Mouse (Mus musculus): ENCODE data around the gene Zfp85. TPM values are rescaled to one million over a fixed set of nuclear protein-coding genes. Genes with fewer than 3 reads are reported as not detected.

The Zfp85 gene
- 14.7 TPM for polyA plus RNA-seq (2015; fragmentation: Illumina TruSeq; extraction: RNeasy Lipid Tissue Mini Kit (QIAGEN cat#74804); ENCODE audit: insufficient read depth, low replicate concordance)

DNA sequence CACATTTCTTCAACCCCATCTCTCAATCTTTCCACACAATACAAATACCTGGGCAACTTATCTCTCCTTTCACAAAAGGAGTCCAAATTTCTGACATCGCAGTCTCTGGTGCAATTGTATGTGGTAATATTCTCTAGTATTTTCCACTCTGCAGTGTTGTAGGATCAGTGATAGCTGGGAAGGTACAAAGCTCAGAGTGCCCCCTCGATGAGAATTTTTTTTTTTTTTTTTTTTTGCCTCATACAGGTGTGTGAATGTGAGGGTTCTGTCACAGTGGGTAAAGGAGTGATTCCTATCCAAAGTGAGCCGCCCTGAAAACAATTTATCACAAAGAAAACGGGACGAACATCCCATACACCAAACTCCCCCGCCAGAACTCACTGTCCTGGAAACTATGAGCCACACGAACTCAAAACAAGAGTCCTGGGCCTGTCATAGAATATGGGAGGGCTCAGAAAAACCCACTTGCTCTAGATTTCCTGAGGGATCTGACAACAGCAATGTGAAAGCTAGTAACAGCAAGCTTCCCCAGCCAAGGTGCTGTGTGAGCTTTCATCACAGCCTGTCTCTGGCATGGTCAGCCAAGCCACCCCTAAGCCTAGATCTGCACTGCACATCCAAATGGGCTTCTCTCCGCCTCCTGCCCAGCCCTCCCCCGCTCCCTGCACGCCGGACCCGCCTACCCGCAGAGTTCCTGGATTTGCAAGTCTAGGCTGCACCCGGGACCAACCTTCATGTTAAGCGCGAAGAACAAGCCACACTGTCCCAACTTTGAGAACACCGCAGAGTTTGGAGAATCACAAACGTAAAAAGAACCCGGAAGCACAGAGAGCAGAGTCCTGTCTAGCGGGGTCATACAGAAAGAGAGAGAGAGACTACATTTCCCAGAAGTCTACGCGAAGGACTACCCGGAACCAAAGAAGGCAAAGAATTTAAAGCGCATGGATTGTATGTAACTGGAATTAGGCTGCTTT lies at the start of gene Zfp85:
TSS of gene Zfp85 (minus strand) at position 896 of the 974 bp plus-strand sequence.

DNA sequence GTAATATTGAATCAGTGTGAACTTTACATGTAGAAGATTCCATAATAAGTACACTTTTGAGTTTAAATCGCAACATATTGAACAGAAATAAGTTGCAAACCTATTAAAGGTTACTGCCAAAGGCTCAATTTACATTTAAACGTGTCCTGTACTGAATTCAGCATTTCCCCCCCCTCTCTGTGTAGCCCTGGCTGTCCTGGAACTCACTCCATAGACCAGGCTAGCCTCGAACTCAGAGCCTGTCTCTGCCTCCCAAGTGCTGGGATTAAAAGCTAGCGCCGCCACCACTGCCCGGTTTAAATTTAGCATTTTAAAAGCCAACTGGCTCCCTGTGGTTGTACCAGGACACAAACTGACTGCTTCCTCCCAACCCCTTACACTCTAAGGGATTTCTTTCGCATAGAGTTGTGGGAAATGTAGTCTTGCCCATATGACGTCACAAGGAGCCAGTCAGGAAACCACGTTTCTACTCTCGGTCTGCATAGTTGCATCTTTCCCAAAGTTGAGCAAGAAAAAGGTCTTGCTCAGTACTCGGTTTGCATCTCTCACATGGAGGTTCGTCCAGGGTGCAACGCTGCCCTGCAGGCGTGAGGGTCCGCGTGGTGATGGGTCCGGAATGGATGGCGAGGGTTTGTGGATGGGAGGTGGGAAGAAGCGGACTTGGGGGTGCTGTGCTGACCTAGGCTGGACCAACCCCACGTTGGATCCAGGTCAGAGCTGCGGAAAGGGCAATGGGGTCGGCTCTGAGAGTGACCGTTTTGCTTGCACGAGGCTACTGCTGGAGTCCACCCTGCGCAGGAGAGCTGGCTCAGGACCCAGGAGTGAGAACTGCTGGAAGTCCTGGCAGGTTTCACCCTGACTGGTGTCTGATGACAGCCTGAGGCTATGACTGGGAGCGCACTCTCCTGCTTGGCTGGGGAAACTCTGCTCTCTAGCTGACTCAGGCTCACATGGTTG lies 24.5 kb upstream of the Zfp85 start, which contains the start of gene Zfp493:
TSS of gene Zfp493 (plus strand) at position 429 of the 957 bp plus-strand sequence.

DNA sequence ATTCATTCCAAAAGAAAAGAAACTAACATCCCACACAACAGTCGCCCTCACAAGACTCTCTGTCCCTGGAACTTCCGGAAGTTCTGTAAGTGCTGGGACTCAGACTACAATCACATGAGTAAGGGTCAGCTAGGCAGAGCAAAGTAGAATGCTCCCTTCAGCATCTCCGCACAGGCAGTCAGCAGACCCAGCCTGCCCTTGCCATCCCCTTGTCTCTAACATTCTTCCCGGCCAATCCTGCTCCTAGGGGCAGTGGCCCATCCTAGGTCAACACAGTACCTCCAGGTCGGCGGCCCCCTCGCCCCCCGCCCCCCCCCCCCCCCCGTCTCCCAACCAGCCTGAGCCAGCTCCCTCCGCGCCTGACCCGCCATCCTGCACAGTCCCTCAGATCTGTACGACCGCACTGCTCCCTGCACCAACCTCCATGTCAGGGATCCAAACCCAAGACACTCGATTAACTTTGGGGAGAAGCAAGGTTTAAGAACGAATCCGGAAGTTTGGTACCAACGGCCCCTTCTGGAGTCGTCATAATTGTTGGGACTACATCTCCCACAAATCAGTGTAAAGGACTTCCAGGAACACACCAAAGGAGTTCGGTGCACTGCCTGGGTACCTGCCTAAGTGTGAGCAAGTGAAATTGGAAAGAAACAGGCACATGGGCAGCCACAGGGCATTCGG lies 26.2 kb downstream of the Zfp85 start, which contains the start of gene Zfp65:
TSS of gene Zfp65 (minus strand) at position 533 of the 678 bp plus-strand sequence.

Other genes with a start within 250 kb of the Zfp85 start
- 0.33 TPM for gene Gm26965, start 229.1 kb downstream of the Zfp85 start, polyA plus RNA-seq (2015; fragmentation: Illumina TruSeq; extraction: RNeasy Lipid Tissue Mini Kit (QIAGEN cat#74804); ENCODE audit: insufficient read depth, low replicate concordance)
- gene Zfp87, start 229.1 kb downstream of the Zfp85 start, polyA plus RNA-seq (2015; fragmentation: Illumina TruSeq; extraction: RNeasy Lipid Tissue Mini Kit (QIAGEN cat#74804); ENCODE audit: insufficient read depth, low replicate concordance), result 32.9 TPM
- 17.4 TPM for gene Zfp748, start 201.4 kb downstream of the Zfp85 start, polyA plus RNA-seq (2015; fragmentation: Illumina TruSeq; extraction: RNeasy Lipid Tissue Mini Kit (QIAGEN cat#74804); ENCODE audit: insufficient read depth, low replicate concordance)
- 21.6 TPM for gene Zfp729b, start 145.5 kb downstream of the Zfp85 start, polyA plus RNA-seq (2015; fragmentation: Illumina TruSeq; extraction: RNeasy Lipid Tissue Mini Kit (QIAGEN cat#74804); ENCODE audit: insufficient read depth, low replicate concordance)
- not detected for gene Gm49345, start 117.5 kb downstream of the Zfp85 start, polyA plus RNA-seq (2015; fragmentation: Illumina TruSeq; extraction: RNeasy Lipid Tissue Mini Kit (QIAGEN cat#74804); ENCODE audit: insufficient read depth, low replicate concordance)
- 19.4 TPM for gene Zfp729a, start 117.4 kb downstream of the Zfp85 start, polyA plus RNA-seq (2015; fragmentation: Illumina TruSeq; extraction: RNeasy Lipid Tissue Mini Kit (QIAGEN cat#74804); ENCODE audit: insufficient read depth, low replicate concordance)
- gene Zfp738, start 68.2 kb downstream of the Zfp85 start, polyA plus RNA-seq (2015; fragmentation: Illumina TruSeq; extraction: RNeasy Lipid Tissue Mini Kit (QIAGEN cat#74804); ENCODE audit: insufficient read depth, low replicate concordance), result 21.3 TPM
- gene Zfp65, start 26.1 kb downstream of the Zfp85 start, polyA plus RNA-seq (2015; fragmentation: Illumina TruSeq; extraction: RNeasy Lipid Tissue Mini Kit (QIAGEN cat#74804); ENCODE audit: insufficient read depth, low replicate concordance), result 22.6 TPM
- 5.3 TPM for gene Zfp493, start 24.5 kb upstream of the Zfp85 start, polyA plus RNA-seq (2015; fragmentation: Illumina TruSeq; extraction: RNeasy Lipid Tissue Mini Kit (QIAGEN cat#74804); ENCODE audit: insufficient read depth, low replicate concordance)
- gene Zfp273, start 58.5 kb upstream of the Zfp85 start, polyA plus RNA-seq (2015; fragmentation: Illumina TruSeq; extraction: RNeasy Lipid Tissue Mini Kit (QIAGEN cat#74804); ENCODE audit: insufficient read depth, low replicate concordance), result 13.7 TPM
- 5.2 TPM for gene Gm10037, start 75.9 kb upstream of the Zfp85 start, polyA plus RNA-seq (2015; fragmentation: Illumina TruSeq; extraction: RNeasy Lipid Tissue Mini Kit (QIAGEN cat#74804); ENCODE audit: insufficient read depth, low replicate concordance)
- gene BC048507, start 108.1 kb upstream of the Zfp85 start, polyA plus RNA-seq (2015; fragmentation: Illumina TruSeq; extraction: RNeasy Lipid Tissue Mini Kit (QIAGEN cat#74804); ENCODE audit: insufficient read depth, low replicate concordance), result not detected